Mouse (Mus musculus): Measurements from ENCODE around the gene Tulp1. TPM values are rescaled to one million over a fixed set of nuclear protein-coding genes. Genes with fewer than 3 reads are reported as not detected.
"Not testable (repeated sequence)": the region's sequence is repeated elsewhere in the genome, so short reads cannot be mapped to it uniquely, and the experiment has no call there.

Tulp1 gene
- 1.2 and 1.8 TPM in 2 replicates for polyA plus RNA-seq (2015; fragmentation: Nextera tagmentation; extraction: Ambion mirVana)

DNA sequence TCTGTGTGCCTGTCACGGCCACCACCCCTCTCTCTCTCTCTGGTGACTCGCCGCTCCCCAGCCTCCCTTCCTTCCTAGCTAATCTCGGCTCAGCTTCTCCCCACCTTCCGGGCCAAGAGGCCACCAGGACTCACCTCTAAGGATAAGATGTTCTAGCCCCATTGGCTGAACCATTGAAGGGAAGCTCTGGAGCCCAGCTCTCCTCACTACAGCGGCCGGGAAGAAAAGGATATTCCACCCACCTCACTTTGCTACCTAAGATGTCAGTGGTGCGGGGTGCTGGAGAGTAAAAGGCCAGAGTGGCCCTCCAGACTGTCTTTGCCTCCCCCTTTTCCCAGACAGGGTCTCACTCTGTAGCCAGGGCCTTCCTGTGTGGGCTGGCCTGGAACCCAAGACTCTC lies at the start of gene Tulp1:
TSS of gene Tulp1 (minus strand) at position 101 of the 400 bp plus-strand sequence.
- H3K4me1 ChIP-seq = peaks cover 21% of the 10 kb centered on the region
- 25% methylated on average over 8 of the region's 8 CpGs for WGBS
- no peaks in the 10 kb centered on the region for H3K36me3 ChIP-seq
- ATAC-seq (replicated peaks) = no peak
- no peak within 1 kb of the TSS for H3K27ac ChIP-seq (replicated peaks)
- H3K9ac ChIP-seq (replicated peaks) = no peak within 1 kb of the TSS; the same call in 1 of the 2 replicates
- peak within 1 kb of the TSS; percentile 24 for H3K4me2 ChIP-seq (replicated peaks)
- H3K4me3 ChIP-seq = peak within 1 kb of the TSS; percentile 12; the same call in 1 of the 2 replicates
- no peaks in the 10 kb centered on the region for H3K9me3 ChIP-seq
- H3K27me3 ChIP-seq = peaks cover 56% of the 10 kb centered on the region

DNA sequence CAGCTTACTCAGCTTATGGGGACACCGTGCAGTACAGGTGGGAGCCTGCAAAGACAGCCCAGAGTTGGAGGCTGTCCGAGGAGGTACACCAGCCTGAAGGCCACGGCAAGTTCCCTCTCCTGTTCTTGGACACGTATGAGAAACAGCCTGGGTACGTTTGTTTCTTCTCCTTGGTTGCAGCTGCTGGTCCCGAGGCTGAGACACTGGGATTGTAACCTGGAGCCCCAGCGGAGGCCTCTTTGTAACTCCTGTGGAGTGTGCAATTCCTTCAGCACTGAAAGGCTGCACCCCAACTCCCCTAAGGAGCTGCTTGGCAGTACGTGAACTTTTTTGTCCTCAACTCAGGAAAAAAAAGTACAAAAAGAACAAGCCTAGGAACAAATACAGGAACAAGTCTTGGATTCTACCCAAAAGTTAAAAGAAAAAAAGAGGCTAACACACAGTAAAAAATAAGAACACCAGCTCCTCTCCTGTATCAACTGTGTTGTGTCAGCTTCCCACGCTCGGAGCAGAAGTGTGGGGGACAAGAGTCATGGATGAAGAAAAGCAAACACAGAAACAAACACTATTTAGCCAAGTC lies 46.4 kb upstream of the Tulp1 start:
- peaks cover 15% of the 10 kb centered on the region; the same call in 1 of the 2 replicates for H3K36me3 ChIP-seq
- no peak overlapping the region for H3K4me3 ChIP-seq
- H3K4me2 ChIP-seq (replicated peaks) = no peak overlapping the region
- peaks cover 12% of the 10 kb centered on the region; the same call in 1 of the 2 replicates for H3K4me1 ChIP-seq
- no peak for ATAC-seq (replicated peaks)
- no peaks in the 10 kb centered on the region for H3K9me3 ChIP-seq
- no peak overlapping the region for H3K27ac ChIP-seq (replicated peaks)
- H3K9ac ChIP-seq (replicated peaks) = no peak overlapping the region
- H3K27me3 ChIP-seq = no peaks in the 10 kb centered on the region
- 87% methylated on average over 10 of the region's 10 CpGs for WGBS

DNA sequence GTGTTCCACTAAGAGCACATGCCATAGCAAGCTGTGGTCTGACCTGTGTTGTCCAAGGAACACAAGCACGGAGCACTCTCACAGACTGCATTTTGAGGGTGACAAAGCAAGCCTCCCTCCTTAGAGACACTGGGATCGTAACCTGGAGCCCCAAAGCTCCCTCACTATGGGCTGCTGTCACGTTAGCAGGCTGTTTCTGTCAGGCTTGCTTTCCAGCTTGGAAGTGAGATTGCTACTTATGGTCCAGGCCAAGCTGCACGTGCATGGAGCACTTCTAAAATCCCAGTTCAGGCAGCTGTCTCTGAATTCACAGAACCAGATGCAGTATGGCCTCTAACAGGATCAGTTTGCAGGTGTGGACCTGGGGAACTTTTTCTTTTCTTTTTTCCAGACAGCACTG lies 45.7 kb upstream of the Tulp1 start:
- Histone ChIP-seq H3K27ac (replicated peaks) (no peak overlapping the region), H3K4me3 (no peak overlapping the region), H3K4me2 (replicated peaks) (no peak overlapping the region), H3K4me1 (peaks cover 19% of the 10 kb centered on the region; the same call in 1 of the 2 replicates), H3K9me3 (no peaks in the 10 kb centered on the region), H3K9ac (replicated peaks) (no peak overlapping the region), H3K36me3 (peaks cover 13% of the 10 kb centered on the region; the same call in 1 of the 2 replicates), H3K27me3 (no peaks in the 10 kb centered on the region)
- ATAC-seq (replicated peaks) = no peak
- 85% methylated on average over 4 of the region's 4 CpGs for WGBS

- no peak for ATAC-seq (replicated peaks)
- WGBS = 87% methylated on average over 5 of the region's 5 CpGs
Observed at GRCm38 (mm10) chr17:28408251-28408918, 43.4 kb upstream of the Tulp1 start.

DNA sequence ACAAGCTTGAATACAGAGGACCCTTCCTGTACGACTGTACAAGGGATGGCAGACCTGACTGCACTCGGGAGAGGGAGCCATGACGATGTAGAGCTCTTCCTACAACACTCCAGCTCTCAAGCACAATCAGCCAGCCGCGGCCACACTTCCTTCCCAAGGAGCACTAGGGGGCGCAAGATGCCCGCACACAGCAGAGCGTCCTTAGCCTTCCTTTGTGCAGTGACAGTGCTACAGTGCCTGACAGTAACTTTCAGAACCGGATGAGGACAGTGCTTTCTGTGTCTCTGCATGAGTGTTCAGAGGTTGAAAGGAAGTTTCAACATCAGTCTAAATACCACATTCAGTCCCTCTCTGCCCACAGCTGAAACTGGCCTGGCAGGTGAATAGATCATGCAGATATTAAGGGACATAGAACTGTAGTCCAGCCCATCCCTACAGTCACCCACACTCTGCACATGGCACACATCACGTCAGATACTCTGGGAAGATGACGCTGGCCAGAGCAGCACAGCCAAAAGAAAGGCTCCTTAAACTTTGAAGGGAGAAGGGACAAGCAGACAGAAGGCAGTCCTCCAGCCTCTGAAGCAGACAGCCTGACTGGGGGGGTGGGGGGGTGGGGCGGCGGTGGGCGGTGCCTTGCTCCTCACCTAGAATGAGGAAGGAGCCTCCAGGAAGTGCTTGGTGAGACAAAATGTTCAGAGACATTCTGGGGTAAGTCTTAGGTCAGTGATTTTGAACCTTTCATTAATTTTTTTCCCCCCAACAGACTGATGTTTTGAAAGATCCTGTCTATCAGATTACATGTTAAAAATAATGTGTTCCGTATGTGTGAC lies 42.6 kb upstream of the Tulp1 start:
- peak; percentile 87 for ATAC-seq (replicated peaks)
- H3K27ac ChIP-seq (replicated peaks) = peak overlapping the region; percentile 65
- H3K36me3 ChIP-seq = peaks cover 11% of the 10 kb centered on the region; the same call in 1 of the 2 replicates
- H3K4me1 ChIP-seq = peaks cover 20% of the 10 kb centered on the region; the same call in 1 of the 2 replicates
- no peaks in the 10 kb centered on the region for H3K27me3 ChIP-seq
- H3K9me3 ChIP-seq = no peaks in the 10 kb centered on the region
- H3K9ac ChIP-seq (replicated peaks) = no peak overlapping the region
- H3K4me3 ChIP-seq = no peak overlapping the region
- 40% methylated on average over 15 of the region's 15 CpGs for WGBS
- no peak overlapping the region for H3K4me2 ChIP-seq (replicated peaks)

More at GRCm38 (mm10) chr17:28408251-28408918, 43.4 kb upstream of the Tulp1 start:
- Histone ChIP-seq H3K27me3 (no peaks in the 10 kb centered on the region), H3K4me1 (peaks cover 20% of the 10 kb centered on the region; the same call in 1 of the 2 replicates), H3K36me3 (peaks cover 10% of the 10 kb centered on the region; the same call in 1 of the 2 replicates), H3K9ac (replicated peaks) (no peak overlapping the region), H3K9me3 (no peaks in the 10 kb centered on the region), H3K4me2 (replicated peaks) (no peak overlapping the region), H3K27ac (replicated peaks) (no peak overlapping the region), H3K4me3 (no peak overlapping the region)

- Histone ChIP-seq H3K9me3 (no peaks in the 10 kb centered on the region), H3K36me3 (peaks cover 13% of the 10 kb centered on the region; the same call in 1 of the 2 replicates), H3K9ac (replicated peaks) (0 out of 2 replicates have a peak overlapping the region, but pooled peaks have one; percentile 15), H3K4me2 (replicated peaks) (no peak overlapping the region), H3K27me3 (no peaks in the 10 kb centered on the region), H3K4me3 (no peak overlapping the region), H3K4me1 (peaks cover 20% of the 10 kb centered on the region; the same call in 1 of the 2 replicates), H3K27ac (replicated peaks) (peak overlapping the region; percentile 65)
- ATAC-seq (replicated peaks) = peak; percentile 63; the same call in 1 of the 2 replicates
- 69% methylated on average over 7 of the region's 7 CpGs for WGBS
Observed at GRCm38 (mm10) chr17:28406471-28406870, 41.4 kb upstream of the Tulp1 start.

- H3K27ac ChIP-seq (replicated peaks); H3K27me3 ChIP-seq; H3K4me2 ChIP-seq (replicated peaks); H3K9ac ChIP-seq (replicated peaks); H3K9me3 ChIP-seq; H3K4me3 ChIP-seq; ATAC-seq (replicated peaks); H3K36me3 ChIP-seq: not testable (repeated sequence)
- peaks cover 20% of the 10 kb centered on the region; the same call in 1 of the 2 replicates for H3K4me1 ChIP-seq
- WGBS = 99% methylated on average over 2 of the region's 2 CpGs
Observed at GRCm38 (mm10) chr17:28404745-28405144, 39.7 kb upstream of the Tulp1 start.

DNA sequence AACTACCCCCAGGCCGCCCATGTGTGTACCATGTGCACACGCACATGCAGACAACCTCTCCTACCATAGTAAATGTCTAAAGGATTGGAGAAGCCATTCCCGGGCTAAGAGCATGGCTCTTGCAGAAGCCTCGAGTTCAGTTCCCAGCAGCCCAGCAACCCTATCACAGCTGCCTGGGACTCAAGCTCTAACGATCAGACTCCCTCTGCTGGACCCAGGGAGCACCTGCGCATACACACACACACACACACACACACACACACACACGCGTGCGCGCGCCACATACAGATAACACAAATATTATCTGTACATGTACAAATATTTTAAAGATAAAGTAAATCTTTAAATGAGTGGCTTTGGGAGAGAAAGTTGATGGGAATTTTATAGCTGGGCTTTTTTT lies 39.3 kb upstream of the Tulp1 start:
- no peak overlapping the region for H3K4me2 ChIP-seq (replicated peaks)

GRCm38 (mm10) chr17:28394994-28395393 lies 30.0 kb upstream of the Tulp1 start:
- no peak for ATAC-seq (replicated peaks)
- Histone ChIP-seq H3K27me3 (no peaks in the 10 kb centered on the region), H3K9me3 (no peaks in the 10 kb centered on the region), H3K4me2 (replicated peaks) (no peak overlapping the region), H3K9ac (replicated peaks) (no peak overlapping the region), H3K27ac (replicated peaks) (no peak overlapping the region), H3K4me1 (no peaks in the 10 kb centered on the region), H3K4me3 (no peak overlapping the region), H3K36me3 (peaks cover 3% of the 10 kb centered on the region; the same call in 1 of the 2 replicates)
- 86% methylated on average over 7 of the region's 7 CpGs for WGBS

More for the DNA sequence above, 39.3 kb upstream of the Tulp1 start:
- Histone ChIP-seq H3K4me1 (peaks cover 20% of the 10 kb centered on the region; the same call in 1 of the 2 replicates), H3K9ac (replicated peaks) (no peak overlapping the region), H3K36me3 (0 out of 2 replicates have a peak, but pooled peaks cover 3% of the 10 kb centered on the region), H3K9me3 (no peaks in the 10 kb centered on the region), H3K4me3 (no peak overlapping the region), H3K27me3 (no peaks in the 10 kb centered on the region), H3K27ac (replicated peaks) (no peak overlapping the region)
- no peak for ATAC-seq (replicated peaks)
- WGBS = 98% methylated on average over 11 of the region's 11 CpGs

DNA sequence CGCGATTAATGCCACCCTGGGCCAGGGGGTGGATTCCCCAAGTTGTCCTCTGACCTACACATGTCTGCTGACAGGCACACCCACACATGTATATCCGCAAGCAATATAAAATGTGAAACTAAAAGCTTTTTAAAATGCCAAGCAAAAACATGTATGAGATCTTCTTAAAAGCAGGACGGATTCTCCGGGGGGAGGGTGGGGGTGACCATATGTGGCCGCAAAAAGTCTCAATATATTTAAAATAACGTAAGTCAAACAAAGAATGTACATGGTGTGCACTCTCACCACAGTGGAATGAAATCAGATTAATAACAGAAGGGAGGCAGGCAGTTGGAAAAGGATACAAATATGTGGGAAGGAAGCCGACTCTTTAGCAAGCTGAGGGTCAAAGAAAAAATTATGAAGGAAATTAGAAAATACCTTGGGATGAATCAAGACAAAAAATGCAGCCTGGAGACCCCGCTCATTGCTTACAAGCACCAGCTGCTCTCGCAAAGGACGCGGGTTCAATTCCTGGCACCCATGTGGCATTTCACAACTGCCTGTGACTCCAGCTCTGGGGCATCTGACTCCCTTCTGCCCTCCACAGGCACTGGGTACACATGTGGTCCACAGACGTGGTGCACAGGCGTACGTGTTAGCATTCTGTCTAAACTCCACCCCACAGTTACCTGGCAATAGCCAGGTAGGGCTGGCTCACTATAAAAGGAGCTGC lies 29.2 kb upstream of the Tulp1 start:
- Histone ChIP-seq H3K36me3 (peaks cover 3% of the 10 kb centered on the region; the same call in 1 of the 2 replicates), H3K27ac (replicated peaks) (no peak overlapping the region), H3K9ac (replicated peaks) (no peak overlapping the region), H3K27me3 (no peaks in the 10 kb centered on the region), H3K4me2 (replicated peaks) (no peak overlapping the region), H3K4me3 (no peak overlapping the region), H3K4me1 (no peaks in the 10 kb centered on the region), H3K9me3 (no peaks in the 10 kb centered on the region)
- ATAC-seq (replicated peaks) = no peak
- WGBS = 89% methylated on average over 15 of the region's 15 CpGs
